Mouse (Mus musculus): Measurements from ENCODE around the gene Rplp2.
"Not testable (repeated sequence)": the region's sequence is repeated elsewhere in the genome, so short reads cannot be mapped to it uniquely, and the experiment has no call there.

GRCm38 (mm10) chr7:141407670-141408069 lies 39.5 kb upstream of the Rplp2 start:
- TF ChIP-seq CTCF (IDR thresholded peaks at IDR 0.05; ENCODE audit: low read depth, low read length); POLR2A (IDR thresholded peaks at IDR 0.05; ENCODE audit: insufficient read depth, low read length): not testable (repeated sequence)
